Mouse (Mus musculus): Measurements from ENCODE around the gene Vwc2. TPM values are rescaled to one million over a fixed set of nuclear protein-coding genes. Genes with fewer than 3 reads are reported as not detected.

Vwc2 gene
- total RNA-seq (2021) = 10 to 100 TPM; 10.9 to 12.0 TPM
- long read RNA-seq, experiment 1, transcript Vwc2-202 (4 exons, 3,371 nt) = major isoform, 7 of 10 reads
- long read RNA-seq, experiment 1, partial matches to known transcripts = 2 of 10 reads
- long read RNA-seq, experiment 1, other reads (novel, unspliced or antisense) = 1 of 10 reads
- long read RNA-seq, experiment 2, transcript Vwc2-202 (4 exons, 3,371 nt) = major isoform, 7 of 8 reads
- long read RNA-seq, experiment 2, partial matches to known transcripts = 1 of 8 reads
- long read RNA-seq, experiment 2, other reads (novel, unspliced or antisense) = 0 of 8 reads

DNA sequence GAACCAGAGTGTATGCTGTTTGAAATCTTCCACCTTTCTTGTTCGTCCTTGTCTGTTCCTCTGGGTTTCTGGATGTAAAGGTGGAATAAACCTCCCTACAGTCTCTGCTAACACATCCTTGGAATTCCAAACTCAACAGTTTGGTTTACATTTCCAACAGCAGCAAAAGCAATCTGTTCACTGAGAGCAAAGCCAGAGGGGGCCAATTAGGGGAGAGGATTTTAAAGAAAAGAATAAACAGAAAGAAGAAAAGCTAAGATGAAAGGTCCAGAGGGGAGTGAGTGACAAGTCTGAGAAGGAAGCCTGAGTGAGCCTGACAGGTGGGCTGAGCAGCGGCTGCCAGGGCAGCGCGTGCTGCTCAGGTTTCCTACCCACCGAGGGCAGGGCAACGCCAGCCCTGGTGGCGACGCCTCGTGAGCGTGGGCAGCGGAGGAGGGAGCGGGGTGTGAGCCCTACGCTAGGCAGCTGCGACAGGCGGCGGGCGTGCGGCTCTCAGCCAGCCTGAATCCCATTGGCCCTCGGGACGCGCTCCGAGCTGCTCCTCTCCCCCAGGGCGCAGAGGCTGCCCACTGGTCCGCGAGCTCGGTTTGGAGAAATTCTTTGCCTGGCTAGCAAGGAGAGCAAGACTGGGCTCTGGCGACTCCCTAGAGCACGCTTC, at the start of gene Vwc2:
TSS of gene Vwc2 (plus strand) at position 648 of the 658 bp plus-strand sequence.
- peak; percentile 27 to 45 for DNase-seq (ENCODE audit: low spot score in 2 of 2)

DNA sequence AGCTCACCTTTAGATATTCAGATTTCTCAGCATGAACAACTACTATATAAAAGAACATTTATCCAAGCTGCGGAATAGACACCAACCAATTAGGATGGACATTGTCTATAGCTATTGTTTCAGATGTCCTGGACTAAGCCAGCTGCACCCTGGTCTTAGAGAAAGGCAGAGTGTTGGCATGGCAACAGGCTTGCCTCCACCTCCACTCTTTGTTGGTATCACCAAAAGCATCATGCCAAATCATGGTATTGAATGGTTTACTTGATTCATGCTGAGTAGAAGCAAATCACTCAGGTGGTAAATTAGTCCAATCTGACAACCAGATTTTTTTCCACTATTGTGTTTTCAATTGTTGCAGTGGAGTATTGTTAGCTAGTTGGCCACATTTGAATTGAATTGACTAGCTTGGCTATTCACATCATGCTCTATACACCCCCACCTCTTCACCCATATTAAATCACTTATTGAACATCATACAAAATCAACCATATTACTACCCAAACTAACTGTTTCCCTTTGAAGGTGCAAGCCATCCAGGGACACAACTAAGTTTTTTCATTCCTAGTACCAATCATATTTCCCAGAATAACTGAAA, 25.8 kb upstream of the Vwc2 start:
- DNase-seq (ENCODE audit: low spot score in 2 of 2) = no peak

DNA sequence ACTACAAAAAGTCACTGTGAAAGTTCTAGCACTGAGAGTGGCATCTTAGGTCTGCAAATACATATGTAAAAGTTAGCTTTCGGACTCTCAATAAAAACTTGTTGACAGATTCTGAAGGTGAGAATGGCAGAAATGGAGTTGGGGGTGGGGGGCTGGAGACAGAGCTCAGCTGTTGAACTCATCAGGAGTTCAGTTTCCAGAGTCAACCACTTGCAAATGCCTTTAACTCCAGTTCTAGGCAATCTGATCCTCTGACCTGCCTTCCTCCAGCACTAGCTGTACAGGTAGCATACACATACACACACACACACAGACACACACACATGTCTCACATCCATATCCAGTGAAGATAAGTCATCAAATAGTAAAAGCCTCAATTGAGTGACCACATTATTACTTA, 16.4 kb upstream of the Vwc2 start:
- no peak for DNase-seq (ENCODE audit: low spot score in 2 of 2)

GRCm38 (mm10) chr11:11098282-11098681, 15.7 kb upstream of the Vwc2 start:
- no peak for DNase-seq (ENCODE audit: low spot score in 2 of 2)

GRCm38 (mm10) chr11:11099011-11099410, 15.0 kb upstream of the Vwc2 start:
- no peak for DNase-seq (ENCODE audit: low spot score in 2 of 2)

- no peak for DNase-seq (ENCODE audit: low spot score in 2 of 2)
These were observed 11.8 kb upstream of the Vwc2 start for GRCm38 (mm10) chr11:11102182-11102581.

- no peak for DNase-seq (ENCODE audit: low spot score in 2 of 2)
These were observed 11.4 kb upstream of the Vwc2 start for GRCm38 (mm10) chr11:11102620-11103019.

DNA sequence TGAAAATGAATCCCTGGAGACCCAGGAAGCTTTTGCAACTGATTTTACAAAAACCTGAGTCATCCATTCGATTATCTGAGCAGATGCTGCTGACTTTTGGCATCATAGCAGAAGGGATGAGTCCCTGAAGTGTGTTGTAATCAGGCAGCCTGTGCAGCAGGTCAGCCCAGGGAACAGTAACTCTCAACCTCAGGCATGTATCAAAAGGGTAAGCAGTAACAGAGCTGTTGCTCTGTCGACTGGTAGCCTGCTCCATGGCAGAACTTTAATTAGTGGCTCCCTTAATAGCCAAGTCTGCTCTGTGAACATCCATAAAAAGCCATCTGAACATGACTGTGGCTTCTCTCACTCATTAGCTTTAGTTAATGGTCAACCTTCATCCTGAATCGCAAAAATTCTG, 5.1 kb upstream of the Vwc2 start:
- DNase-seq (ENCODE audit: low spot score in 2 of 2) = no peak

DNA sequence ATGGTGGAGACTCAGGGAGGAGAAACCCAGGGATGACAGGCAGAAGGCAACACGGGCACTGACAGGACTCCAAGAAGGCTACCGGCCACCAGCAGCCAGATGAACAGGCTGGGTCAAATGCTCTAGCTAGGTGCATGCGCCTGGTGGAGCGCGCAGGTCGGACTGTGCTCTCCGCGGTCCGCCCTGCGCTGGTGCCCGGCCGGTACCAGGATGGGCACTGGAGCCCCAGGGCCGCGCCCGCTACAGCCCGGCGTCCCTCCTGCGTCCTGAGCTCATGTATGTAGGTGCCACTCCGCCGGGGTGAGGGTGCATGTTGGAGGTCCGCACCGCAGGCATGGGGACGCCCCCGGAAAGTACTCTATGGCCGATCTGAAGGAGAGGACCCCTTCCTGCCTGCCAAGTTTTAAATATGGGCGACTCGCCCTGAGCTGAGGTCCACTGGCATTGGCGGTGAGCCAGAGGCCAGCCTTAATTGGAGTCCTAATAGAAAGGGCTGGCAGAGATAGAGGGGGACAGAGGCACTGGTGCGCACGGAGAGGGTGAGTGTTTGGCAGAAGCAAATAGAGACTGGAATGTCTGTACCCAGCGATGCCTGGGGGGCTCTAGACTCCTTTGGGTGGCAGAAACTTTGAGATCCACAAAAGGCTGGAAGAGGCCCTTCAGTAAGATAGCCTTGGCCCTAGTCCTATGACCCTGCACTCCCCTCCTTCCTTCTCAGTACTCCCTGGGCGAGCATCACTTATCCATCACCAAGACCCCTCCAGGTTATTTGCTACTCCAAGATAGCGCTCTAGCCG, 409 bp downstream of the Vwc2 start:
- no peak for DNase-seq (ENCODE audit: low spot score in 2 of 2)

GRCm38 (mm10) chr11:11115031-11115647, 1.1 kb downstream of the Vwc2 start:
- DNase-seq (ENCODE audit: low spot score in 2 of 2) = no peak

DNA sequence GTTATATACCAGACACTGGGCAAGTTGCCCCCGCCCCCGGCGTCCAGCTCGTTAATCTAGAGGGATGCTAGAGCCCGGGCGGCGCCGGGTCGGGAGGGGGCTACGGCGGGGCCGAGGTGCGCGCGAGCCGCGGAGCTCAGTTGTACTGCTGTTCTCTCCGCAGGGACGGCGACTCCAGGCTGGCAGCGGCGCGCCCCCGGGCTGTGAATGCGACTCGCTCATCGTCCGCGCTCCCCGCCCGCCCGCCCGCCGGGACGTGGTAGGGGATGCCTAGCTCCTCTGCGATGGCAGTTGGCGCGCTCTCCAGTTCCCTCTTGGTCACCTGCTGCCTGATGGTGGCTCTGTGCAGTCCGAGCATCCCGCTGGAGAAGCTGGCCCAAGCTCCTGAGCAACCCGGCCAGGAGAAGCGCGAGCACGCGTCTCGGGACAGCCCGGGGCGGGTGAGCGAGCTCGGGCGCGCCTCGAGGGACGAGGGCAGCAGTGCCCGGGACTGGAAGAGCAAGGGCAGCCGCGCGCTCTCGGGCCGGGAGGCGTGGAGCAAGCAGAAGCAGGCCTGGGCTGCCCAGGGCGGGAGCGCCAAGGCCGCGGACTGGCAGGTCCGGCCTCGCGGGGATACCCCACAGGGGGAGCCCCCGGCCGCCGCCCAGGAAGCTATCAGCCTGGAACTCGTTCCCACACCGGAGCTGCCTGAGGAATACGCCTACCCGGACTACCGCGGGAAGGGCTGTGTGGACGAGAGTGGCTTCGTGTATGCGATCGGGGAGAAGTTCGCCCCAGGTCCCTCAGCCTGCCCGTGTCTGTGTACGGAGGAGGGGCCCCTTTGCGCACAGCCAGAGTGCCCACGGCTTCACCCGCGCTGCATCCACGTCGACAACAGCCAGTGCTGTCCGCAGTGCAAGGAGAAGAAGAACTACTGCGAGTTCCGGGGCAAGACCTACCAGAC, 1.9 kb downstream of the Vwc2 start:
- peak in 1 of 2 experiments; percentile 21 for DNase-seq (ENCODE audit: low spot score in 2 of 2)

- no peak for DNase-seq (ENCODE audit: low spot score in 2 of 2)
These were observed 2.7 kb downstream of the Vwc2 start for GRCm38 (mm10) chr11:11116736-11117135.

- no peak for DNase-seq (ENCODE audit: low spot score in 2 of 2)
These were observed 8.8 kb downstream of the Vwc2 start for GRCm38 (mm10) chr11:11122866-11123265.

DNA sequence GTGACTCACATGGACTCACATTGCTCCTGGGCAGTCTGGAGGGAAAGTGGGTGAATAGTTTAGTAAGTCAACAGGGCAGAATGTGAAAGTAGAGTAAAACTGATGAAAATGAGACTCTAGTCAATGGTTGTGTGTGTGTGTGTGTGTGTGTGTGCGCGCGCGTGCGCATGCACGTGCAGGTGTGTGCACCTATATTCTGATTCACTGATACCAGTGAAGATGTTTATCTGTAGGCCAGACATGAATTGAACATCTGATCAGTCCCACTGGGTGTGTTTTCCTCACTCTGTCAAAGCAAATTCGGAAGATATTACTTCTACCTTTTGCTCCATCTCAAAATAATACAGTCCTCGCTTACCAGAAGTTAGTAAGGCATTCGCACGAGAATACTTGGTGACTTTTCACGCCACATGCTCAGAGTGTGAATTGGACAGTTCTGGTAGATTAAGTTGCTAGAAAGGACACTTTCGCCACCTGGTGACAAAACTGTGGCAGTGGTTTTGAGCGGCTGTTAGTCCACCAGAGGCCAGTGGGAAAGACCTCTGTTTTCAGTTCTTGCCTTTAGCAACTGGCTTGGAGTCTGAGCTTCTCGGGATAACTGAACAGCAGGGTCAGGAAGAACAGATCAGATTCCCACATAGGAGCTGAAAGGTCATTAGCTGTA, 17.5 kb downstream of the Vwc2 start:
- peak; percentile 61 to 66 for DNase-seq (ENCODE audit: low spot score in 2 of 2)

- DNase-seq (ENCODE audit: low spot score in 2 of 2) = no peak
These were observed 26.6 kb downstream of the Vwc2 start for GRCm38 (mm10) chr11:11140622-11141021.

DNA sequence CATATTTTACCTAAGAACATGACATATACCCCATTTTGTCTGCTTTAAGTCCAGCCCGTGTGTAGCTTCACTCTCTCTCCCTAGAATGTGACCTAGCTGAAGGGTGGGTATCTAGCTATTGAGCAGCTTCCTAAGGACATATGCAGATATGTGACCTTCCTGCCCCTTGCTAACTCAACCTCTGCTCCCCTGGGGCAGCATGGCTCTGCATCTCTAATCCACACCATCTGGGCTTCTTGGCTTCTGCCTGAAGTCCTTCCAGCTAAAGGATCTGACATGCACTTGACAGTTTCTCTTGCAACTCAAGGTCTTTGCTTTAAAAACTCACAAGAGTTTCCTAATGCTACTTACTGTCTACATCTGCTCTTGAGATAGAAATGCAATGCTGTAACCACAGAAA, 38.7 kb downstream of the Vwc2 start:
- no peak for DNase-seq (ENCODE audit: low spot score in 2 of 2)

DNA sequence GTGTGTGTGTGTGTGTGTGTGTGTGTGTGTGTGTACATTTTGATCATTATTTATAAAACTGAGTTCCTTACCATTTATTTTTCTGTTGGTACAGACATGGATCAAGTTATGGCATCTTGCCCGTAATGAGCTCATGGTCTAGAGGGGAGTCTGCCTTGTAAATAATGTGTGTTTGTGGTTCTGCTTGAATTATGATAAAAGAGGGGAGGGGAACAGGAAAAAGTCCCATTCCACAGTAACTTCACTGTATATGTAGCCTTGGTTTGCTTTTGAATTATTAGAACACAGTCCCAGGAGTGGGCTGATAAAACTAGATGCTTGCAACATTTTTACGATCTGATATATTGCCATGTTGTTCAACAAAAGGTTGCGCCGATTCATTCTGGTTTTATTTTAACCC, 57.4 kb downstream of the Vwc2 start:
- no peak for DNase-seq (ENCODE audit: low spot score in 2 of 2)

- DNase-seq (ENCODE audit: low spot score in 2 of 2) = no peak
These were observed 61.2 kb downstream of the Vwc2 start for GRCm38 (mm10) chr11:11175259-11175658.

- DNase-seq (ENCODE audit: low spot score in 2 of 2) = no peak
These were observed 68.7 kb downstream of the Vwc2 start for GRCm38 (mm10) chr11:11182705-11183104.

DNA sequence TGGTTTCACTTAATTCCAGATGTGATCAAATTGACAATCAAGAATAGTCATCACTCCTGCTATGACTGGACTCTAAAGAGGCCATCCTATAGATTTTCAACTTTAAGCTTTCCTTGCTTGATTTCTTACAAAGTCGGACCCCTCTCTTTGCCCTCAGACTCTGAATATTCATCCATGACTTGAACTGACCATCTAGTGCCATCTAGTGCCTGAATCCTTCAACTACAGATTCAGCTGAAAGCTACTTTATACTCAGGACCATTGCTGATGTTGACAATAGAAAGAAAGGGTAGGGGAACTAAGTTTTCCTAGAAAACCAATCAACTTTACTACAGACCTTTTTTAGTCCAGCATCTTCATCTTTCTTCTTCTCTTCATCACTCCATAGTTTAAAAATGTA, 109.1 kb downstream of the Vwc2 start:
- peak in 1 of 2 experiments; percentile 23 for DNase-seq (ENCODE audit: low spot score in 2 of 2)

All from left cerebral cortex, adult 18-20 months (tissue).